Mouse (Mus musculus) gastrocnemius, adult 8-10 months (tissue): ENCODE data around the gene Lurap1. TPM values are rescaled to one million over a fixed set of nuclear protein-coding genes. Genes with fewer than 3 reads are reported as not detected.

Source experiments
- DNase-seq, 2 experiments: peaks; one replicate each; pipeline ENCODE4 v3.0.0; 2022; ENCODE audit warnings: low spot score in 2 of 2
- total RNA-seq, 4 experiments: library from RNA; stranded (reverse); gene quantifications; 2 replicates each; pipeline ENCODE4 v1.2.4; 2022

Lurap1 gene
- total RNA-seq, 4 experiments from 2014 or later = 4.4 to 7.7 (median 6.9) TPM

- no peak for DNase-seq
Measured at GRCm38 (mm10) chr4:116111486-116111885, 39.7 kb downstream of the Lurap1 start.

- DNase-seq = no peak
Measured at GRCm38 (mm10) chr4:116110695-116111094, 40.4 kb downstream of the Lurap1 start.

GRCm38 (mm10) chr4:116105278-116105677 is 45.9 kb downstream of the Lurap1 start:
- DNase-seq = no peak

- DNase-seq = no peak
Measured at GRCm38 (mm10) chr4:116100959-116101358, 50.2 kb downstream of the Lurap1 start.

GRCm38 (mm10) chr4:116097211-116097610 is 53.9 kb downstream of the Lurap1 start:
- DNase-seq = no peak

GRCm38 (mm10) chr4:116096291-116096690 is 54.8 kb downstream of the Lurap1 start:
- no peak for DNase-seq

- no peak for DNase-seq
Measured at GRCm38 (mm10) chr4:116088510-116089249, 62.5 kb downstream of the Lurap1 start.

Other genes starting within 250 kb of the Lurap1 start
- not detected for gene Dmbx1, start 211.4 kb downstream of the Lurap1 start, total RNA-seq
- gene Faah, start 133.4 kb downstream of the Lurap1 start, total RNA-seq = under 1 TPM in 3 of 4 experiments, not detected in 1; 0.07 to 0.35 (median 0.12) TPM
- gene Nsun4, start 97.5 kb downstream of the Lurap1 start, total RNA-seq = 10 to 100 TPM; 13.3 to 13.5 (median 13.4) TPM
- 100 to 1,000 TPM; 732 to 881 (median 822) TPM for gene Uqcrh, start 76.3 kb downstream of the Lurap1 start, total RNA-seq
- gene Lrrc41, start 76.1 kb downstream of the Lurap1 start, total RNA-seq = 10 to 100 TPM; 16.3 to 22.4 (median 18.6) TPM
- gene Rad54l, start 27.6 kb downstream of the Lurap1 start, total RNA-seq = under 1 TPM; 0.18 to 0.46 (median 0.27) TPM
- 10 to 100 TPM; 50.0 to 51.9 (median 50.8) TPM for gene Pomgnt1, start 27.5 kb downstream of the Lurap1 start, total RNA-seq
- gene Tspan1, start 16.3 kb upstream of the Lurap1 start, total RNA-seq = not detected
- gene 1700042G07Rik, start 22.0 kb upstream of the Lurap1 start, total RNA-seq = not detected
- 1 to 10 TPM in 1 of 4 experiments, under 1 TPM in 1, not detected in 2; 0.32 to 1.4 TPM for gene Gm49337, start 22.0 kb upstream of the Lurap1 start, total RNA-seq
- 1 to 10 TPM; 3.7 to 8.2 (median 5.5) TPM for gene Pik3r3, start 70.3 kb upstream of the Lurap1 start, total RNA-seq